Mouse (Mus musculus) heart, embryonic 13.5 days (tissue): Measurements from ENCODE around the gene Sde2. TPM values are rescaled to one million over a fixed set of nuclear protein-coding genes. Genes with fewer than 3 reads are reported as not detected.

Experiments
- ATAC-seq: fragments of 200-750 bp; cut with Nextera tagmentation; 2 replicates; pipeline ENCODE4 v1.8.0; 2017; ENCODE audit warnings: moderate TSS enrichment; ENCODE audit not compliant: insufficient number of reproducible peaks, low FRiP score, low TSS enrichment; ENCODE audit errors: extremely low read depth
- H3K27ac ChIP-seq: fragments of 300-500 bp; sonication (generic); replicated peaks from 2 replicates; pipeline ENCODE4 v1.5.1; 2015; ENCODE audit warnings: moderate library complexity, mild to moderate bottlenecking, inconsistent platforms
- H3K27me3 ChIP-seq: fragments of 300-500 bp; sonication (generic); replicated peaks from 2 replicates; pipeline ENCODE4 v1.6.1; 2015; ENCODE audit warnings: mild to moderate bottlenecking, inconsistent platforms
- H3K36me3 ChIP-seq: fragments of 300-500 bp; sonication (generic); 2 replicates; pipeline ENCODE4 v1.6.1; 2015; ENCODE audit warnings: mild to moderate bottlenecking, inconsistent platforms
- H3K4me1 ChIP-seq: fragments of 300-500 bp; sonication (generic); 2 replicates; pipeline ENCODE4 v1.6.1; 2015; ENCODE audit warnings: inconsistent platforms
- H3K4me2 ChIP-seq: fragments of 300-500 bp; sonication (generic); 2 replicates; pipeline ENCODE4 v1.6.1; 2015; ENCODE audit warnings: inconsistent platforms, mild to moderate bottlenecking, moderate library complexity
- H3K4me3 ChIP-seq: fragments of 300-500 bp; sonication (generic); 2 replicates; pipeline ENCODE4 v1.5.1; 2015; ENCODE audit warnings: moderate library complexity, mild to moderate bottlenecking, inconsistent platforms
- H3K9ac ChIP-seq: fragments of 300-500 bp; sonication (generic); 2 replicates; pipeline ENCODE4 v1.6.1; 2015; ENCODE audit warnings: inconsistent platforms, mild to moderate bottlenecking, moderate library complexity
- H3K9me3 ChIP-seq: fragments of 300-500 bp; sonication (generic); 2 replicates; pipeline ENCODE4 v1.6.1; 2016; ENCODE audit warnings: inconsistent platforms
- WGBS: fragments of 180-500 bp; shearing (Covaris S2); methylation state at CpG from one replicate; pipeline ENCODE4 v1.1.7; 2015; ENCODE audit warnings: mixed read lengths; 5-methylcytosine and 5-hydroxymethylcytosine counted together
- polyA plus RNA-seq: library from polyadenylated mRNA; unstranded; fragments of >200 nt; fragmentation: Nextera tagmentation; extraction: Ambion mirVana; gene quantifications from 2 replicates; pipeline ENCODE4 v1.2.1, GENCODE M21; 2015

Gene Sde2
- polyA plus RNA-seq = 22.0 and 23.9 TPM in 2 replicates

GRCm38 (mm10) chr1:180850316-180851270 is at the start of gene Sde2:
TSS of gene Sde2 (plus strand) at chr1:180851127.
- H3K4me1 ChIP-seq = peaks cover 46% of the 10 kb centered on the region
- H3K4me3 ChIP-seq = peak within 1 kb of the TSS; percentile 89
- peaks cover 13% of the 10 kb centered on the region for H3K36me3 ChIP-seq
- peak; percentile 98 for ATAC-seq
- no peaks in the 10 kb centered on the region for H3K27me3 ChIP-seq
- peak within 1 kb of the TSS; percentile 98 for H3K27ac ChIP-seq
- H3K9ac ChIP-seq = peak within 1 kb of the TSS; percentile 95
- WGBS = 1% methylated on average over 77 of the region's 77 CpGs
- H3K4me2 ChIP-seq = peak within 1 kb of the TSS; percentile 85
- no peaks in the 10 kb centered on the region for H3K9me3 ChIP-seq

- H3K4me3 ChIP-seq = no peak overlapping the region
- peaks cover 4% of the 10 kb centered on the region for H3K9me3 ChIP-seq
- H3K27ac ChIP-seq = peak overlapping the region; percentile 48
- peaks cover 9% of the 10 kb centered on the region for H3K4me1 ChIP-seq
- H3K9ac ChIP-seq = no peak overlapping the region
- no peak overlapping the region for H3K4me2 ChIP-seq
- no peak for ATAC-seq
- no peaks in the 10 kb centered on the region for H3K27me3 ChIP-seq
- peaks cover 65% of the 10 kb centered on the region for H3K36me3 ChIP-seq
- WGBS = 63% methylated on average over 3 of the region's 3 CpGs
These were observed 49.4 kb upstream of the Sde2 start for GRCm38 (mm10) chr1:180801466-180801994.

GRCm38 (mm10) chr1:180803881-180804280 is 47.0 kb upstream of the Sde2 start:
- no peaks in the 10 kb centered on the region for H3K9me3 ChIP-seq
- no peak overlapping the region for H3K4me3 ChIP-seq
- peaks cover 82% of the 10 kb centered on the region for H3K36me3 ChIP-seq
- no peak for ATAC-seq
- 86% methylated on average over 6 of the region's 6 CpGs for WGBS
- H3K9ac ChIP-seq = no peak overlapping the region
- no peak overlapping the region for H3K4me2 ChIP-seq
- peaks cover 24% of the 10 kb centered on the region for H3K4me1 ChIP-seq
- no peak overlapping the region for H3K27ac ChIP-seq
- no peaks in the 10 kb centered on the region for H3K27me3 ChIP-seq

GRCm38 (mm10) chr1:180808831-180809230 is 42.1 kb upstream of the Sde2 start:
- peaks cover 71% of the 10 kb centered on the region for H3K36me3 ChIP-seq
- no peak for ATAC-seq
- H3K27ac ChIP-seq = no peak overlapping the region
- peak overlapping the region; percentile 46 for H3K4me2 ChIP-seq
- 71% methylated on average over 5 of the region's 5 CpGs for whole genome bisulfite sequencing
- H3K4me1 ChIP-seq = peaks cover 33% of the 10 kb centered on the region
- H3K9me3 ChIP-seq = no peaks in the 10 kb centered on the region
- H3K4me3 ChIP-seq = peak overlapping the region; percentile 24; the same call in 1 of the 2 replicates
- H3K9ac ChIP-seq = peak overlapping the region; percentile 61; the same call in 1 of the 2 replicates
- H3K27me3 ChIP-seq = no peaks in the 10 kb centered on the region

- Histone ChIP-seq H3K9ac (peak overlapping the region; percentile 35), H3K27me3 (no peaks in the 10 kb centered on the region), H3K36me3 (peaks cover 49% of the 10 kb centered on the region), H3K4me2 (peak overlapping the region; percentile 65), H3K4me3 (peak overlapping the region; percentile 100), H3K4me1 (peaks cover 50% of the 10 kb centered on the region), H3K9me3 (no peaks in the 10 kb centered on the region), H3K27ac (no peak overlapping the region)
- 66% methylated on average over 7 of the region's 7 CpGs for WGBS
- ATAC-seq = no peak
These were observed 40.0 kb upstream of the Sde2 start for GRCm38 (mm10) chr1:180810976-180811375.

- no peak for ATAC-seq
- peak overlapping the region; percentile 100 for H3K27ac ChIP-seq
- H3K4me2 ChIP-seq = peak overlapping the region; percentile 65
- H3K9ac ChIP-seq = peak overlapping the region; percentile 100
- WGBS = 2% methylated on average over 27 of the region's 27 CpGs
- H3K4me1 ChIP-seq = peaks cover 50% of the 10 kb centered on the region
- no peaks in the 10 kb centered on the region for H3K9me3 ChIP-seq
- no peaks in the 10 kb centered on the region for H3K27me3 ChIP-seq
- peaks cover 41% of the 10 kb centered on the region for H3K36me3 ChIP-seq
- peak overlapping the region; percentile 100 for H3K4me3 ChIP-seq
These were observed 39.1 kb upstream of the Sde2 start for GRCm38 (mm10) chr1:180811596-180812462.

GRCm38 (mm10) chr1:180812463-180813408 is 38.2 kb upstream of the Sde2 start:
- ATAC-seq = 0 out of 2 replicates have a peak, but pooled peaks have one; percentile 0

GRCm38 (mm10) chr1:180813409-180813884 is 37.5 kb upstream of the Sde2 start:
- H3K9me3 ChIP-seq = no peaks in the 10 kb centered on the region
- peaks cover 26% of the 10 kb centered on the region for H3K36me3 ChIP-seq
- peak overlapping the region; percentile 79 for H3K4me2 ChIP-seq
- H3K9ac ChIP-seq = peak overlapping the region; percentile 100
- peaks cover 49% of the 10 kb centered on the region for H3K4me1 ChIP-seq
- H3K27ac ChIP-seq = peak overlapping the region; percentile 100
- peak; percentile 93 for ATAC-seq
- 1% methylated on average over 50 of the region's 65 CpGs for WGBS
- peak overlapping the region; percentile 100 for H3K4me3 ChIP-seq
- H3K27me3 ChIP-seq = no peaks in the 10 kb centered on the region

More at GRCm38 (mm10) chr1:180812463-180813408, 38.2 kb upstream of the Sde2 start:
- peaks cover 46% of the 10 kb centered on the region for H3K4me1 ChIP-seq
- no peaks in the 10 kb centered on the region for H3K9me3 ChIP-seq
- H3K27ac ChIP-seq = peak overlapping the region; percentile 100
- peak overlapping the region; percentile 65 for H3K4me2 ChIP-seq
- H3K36me3 ChIP-seq = peaks cover 32% of the 10 kb centered on the region
- no peaks in the 10 kb centered on the region for H3K27me3 ChIP-seq
- H3K4me3 ChIP-seq = peak overlapping the region; percentile 100
- WGBS = under 1% methylated on average over 71 of the region's 71 CpGs
- peak overlapping the region; percentile 100 for H3K9ac ChIP-seq

- Histone ChIP-seq H3K4me3 (peak within 1 kb of the TSS; percentile 100), H3K4me2 (peak within 1 kb of the TSS; percentile 79), H3K9ac (peak within 1 kb of the TSS; percentile 100), H3K9me3 (no peaks in the 10 kb centered on the region), H3K27ac (peak within 1 kb of the TSS; percentile 100), H3K27me3 (no peaks in the 10 kb centered on the region), H3K36me3 (peaks cover 21% of the 10 kb centered on the region), H3K4me1 (peaks cover 48% of the 10 kb centered on the region)
- ATAC-seq = peak; percentile 77
- WGBS = 2% methylated on average over 64 of the region's 69 CpGs
These were observed 36.8 kb upstream of the Sde2 start, which contains the start of gene H3f3a for GRCm38 (mm10) chr1:180813885-180814740. TSS of gene H3f3a (minus strand) at chr1:180813943.
